Mouse (Mus musculus) common myeloid progenitor, adult 5-6 weeks (primary cell): ENCODE data around the gene Mst1. TPM values are rescaled to one million over a fixed set of nuclear protein-coding genes. Genes with fewer than 3 reads are reported as not detected.

Source experiments
- ATAC-seq: replicated peaks from 2 replicates; pipeline ENCODE4 v1.8.0; 2016; ENCODE audit warnings: low read depth, mild to moderate bottlenecking, moderate TSS enrichment, inconsistent platforms; ENCODE audit not compliant: poor library complexity, severe bottlenecking
- total RNA-seq: library from RNA; stranded (forward); fragments of 200-1000, 187-1606 nt; gene quantifications from 2 replicates; pipeline ENCODE4 v1.2.3, GENCODE M21; 2017

Gene Mst1
- total RNA-seq, 1 experiment from 2014 or later = not detected

GRCm38 (mm10) chr9:108094998-108095411, 14.8 kb downstream of the Mst1 start:
- peak; percentile 47 for ATAC-seq

- ATAC-seq = peak; percentile 46
Measured at GRCm38 (mm10) chr9:108095518-108095917, 15.3 kb downstream of the Mst1 start.

- ATAC-seq = no peak
Measured at GRCm38 (mm10) chr9:108095949-108096712, 15.9 kb downstream of the Mst1 start.

- no peak for ATAC-seq
Measured at GRCm38 (mm10) chr9:108099619-108100018, 19.4 kb downstream of the Mst1 start.

GRCm38 (mm10) chr9:108104766-108105548, 24.7 kb downstream of the Mst1 start:
- peak; percentile 83 for ATAC-seq

GRCm38 (mm10) chr9:108105549-108105863, 25.3 kb downstream of the Mst1 start:
- no peak for ATAC-seq

GRCm38 (mm10) chr9:108106090-108106489, 25.9 kb downstream of the Mst1 start:
- no peak for ATAC-seq

GRCm38 (mm10) chr9:108107867-108108266, 27.6 kb downstream of the Mst1 start:
- no peak for ATAC-seq

GRCm38 (mm10) chr9:108110160-108110559, 29.9 kb downstream of the Mst1 start:
- ATAC-seq = no peak

- ATAC-seq = peak; percentile 25
Measured at GRCm38 (mm10) chr9:108111101-108111592, 30.9 kb downstream of the Mst1 start.

GRCm38 (mm10) chr9:108111593-108112121, 31.4 kb downstream of the Mst1 start:
- ATAC-seq = no peak

- no peak for ATAC-seq
Measured at GRCm38 (mm10) chr9:108112719-108113340, 32.6 kb downstream of the Mst1 start.

- no peak for ATAC-seq
Measured at GRCm38 (mm10) chr9:108115290-108116077, 35.2 kb downstream of the Mst1 start.

GRCm38 (mm10) chr9:108117143-108117542, 36.9 kb downstream of the Mst1 start:
- ATAC-seq = no peak

- no peak for ATAC-seq
Measured at GRCm38 (mm10) chr9:108119891-108120411, 39.7 kb downstream of the Mst1 start.

- ATAC-seq = peak; percentile 87
Measured at GRCm38 (mm10) chr9:108120671-108121070, 40.4 kb downstream of the Mst1 start.

- ATAC-seq = no peak
Measured at GRCm38 (mm10) chr9:108121170-108121969, 41.1 kb downstream of the Mst1 start.

GRCm38 (mm10) chr9:108123916-108124315, 43.7 kb downstream of the Mst1 start:
- no peak for ATAC-seq

- ATAC-seq = no peak
Measured at GRCm38 (mm10) chr9:108125731-108126130, 45.5 kb downstream of the Mst1 start.
